Mouse (Mus musculus): ENCODE measurements at regions not wholly inside any gene's neighbourhood (a gene's known extent, or its start where the extent isn't known, plus 50 kb on each side); places are given as distances from the start of the nearest gene placed in this dataset.

GRCm38 (mm10) chr3:101660635-101661034 is 56.2 kb upstream of the Atp1a1 start:
- no peak for ATAC-seq (ENCODE audit: insufficient number of reproducible peaks, low FRiP score, low TSS enrichment, low read depth)
- 56% methylated on average over 6 of the region's 6 CpGs for WGBS
- H3K27me3 ChIP-seq: no peaks in the 10 kb centered on the region

GRCm38 (mm10) chr3:101660176-101660575 is 55.7 kb upstream of the Atp1a1 start:
- no peak for ATAC-seq (ENCODE audit: insufficient number of reproducible peaks, low FRiP score, low TSS enrichment, low read depth)
- H3K4me1 ChIP-seq: no peaks in the 10 kb centered on the region
- no peaks in the 10 kb centered on the region for H3K27me3 ChIP-seq
- WGBS: 91% methylated on average over 4 of the region's 4 CpGs
- H3K36me3 ChIP-seq: no peaks in the 10 kb centered on the region
- H3K9ac ChIP-seq: no peak overlapping the region
- no peak overlapping the region for H3K4me2 ChIP-seq (replicated peaks)
- no peaks in the 10 kb centered on the region for H3K9me3 ChIP-seq (replicated peaks)
- H3K27ac ChIP-seq (replicated peaks): no peak overlapping the region
- no peak overlapping the region for H3K4me3 ChIP-seq (replicated peaks)

More at GRCm38 (mm10) chr3:101660635-101661034, 56.2 kb upstream of the Atp1a1 start:
- no peaks in the 10 kb centered on the region for H3K4me1 ChIP-seq
- no peaks in the 10 kb centered on the region for H3K9me3 ChIP-seq (replicated peaks)
- H3K4me2 ChIP-seq (replicated peaks): no peak overlapping the region
- H3K36me3 ChIP-seq: no peaks in the 10 kb centered on the region
- no peak overlapping the region for H3K27ac ChIP-seq (replicated peaks)
- no peak overlapping the region for H3K4me3 ChIP-seq (replicated peaks)
- no peak overlapping the region for H3K9ac ChIP-seq

GRCm38 (mm10) chr3:101657979-101658378 is 53.5 kb upstream of the Atp1a1 start:
- no peaks in the 10 kb centered on the region for H3K9me3 ChIP-seq (replicated peaks)

GRCm38 (mm10) chr3:101654720-101655119 is 50.2 kb upstream of the Atp1a1 start:
- Histone ChIP-seq H3K9me3 (replicated peaks) (no peaks in the 10 kb centered on the region), H3K27me3 (no peaks in the 10 kb centered on the region), H3K27ac (replicated peaks) (no peak overlapping the region), H3K36me3 (no peaks in the 10 kb centered on the region), H3K9ac (no peak overlapping the region), H3K4me3 (replicated peaks) (no peak overlapping the region), H3K4me1 (peaks cover 5% of the 10 kb centered on the region; the same call in 1 of the 2 replicates), H3K4me2 (replicated peaks) (no peak overlapping the region)
- 82% methylated on average over 4 of the region's 4 CpGs for WGBS
- no peak for ATAC-seq (ENCODE audit: insufficient number of reproducible peaks, low FRiP score, low TSS enrichment, low read depth)

More at GRCm38 (mm10) chr3:101657979-101658378, 53.5 kb upstream of the Atp1a1 start:
- no peak overlapping the region for H3K4me3 ChIP-seq (replicated peaks)
- H3K4me2 ChIP-seq (replicated peaks): no peak overlapping the region
- H3K27ac ChIP-seq (replicated peaks): no peak overlapping the region
- no peaks in the 10 kb centered on the region for H3K36me3 ChIP-seq
- H3K4me1 ChIP-seq: peaks cover 5% of the 10 kb centered on the region; the same call in 1 of the 2 replicates
- H3K27me3 ChIP-seq: no peaks in the 10 kb centered on the region
- no peak for ATAC-seq (ENCODE audit: insufficient number of reproducible peaks, low FRiP score, low TSS enrichment, low read depth)
- H3K9ac ChIP-seq: no peak overlapping the region

Data from embryonic facial prominence, embryonic 15.5 days (tissue).